Mouse (Mus musculus) midbrain, embryonic 10.5 days (tissue): ENCODE measurements around the gene Hps1. TPM values are rescaled to one million over a fixed set of nuclear protein-coding genes. Genes with fewer than 3 reads are reported as not detected.
"Not testable (repeated sequence)": the region's sequence is repeated elsewhere in the genome, so short reads cannot be mapped to it uniquely, and the experiment has no call there.

ENCODE experiments used
- DNase-seq: peaks from one replicate; pipeline ENCODE4 v3.0.0-alpha.2; 2017; ENCODE audit warnings: low spot score
- H3K27ac ChIP-seq: fragments of 300-500 bp; sonication (generic); replicated peaks from 2 replicates; pipeline ENCODE4 v1.5.1; 2016; ENCODE audit warnings: mild to moderate bottlenecking
- H3K27me3 ChIP-seq: fragments of 300-500 bp; sonication (generic); 2 replicates; pipeline ENCODE4 v1.6.1; 2016; ENCODE audit warnings: low read depth, mild to moderate bottlenecking; ENCODE audit not compliant: poor library complexity, severe bottlenecking
- H3K36me3 ChIP-seq: fragments of 300-500 bp; sonication (generic); 2 replicates; pipeline ENCODE4 v1.6.1; 2016; ENCODE audit warnings: mild to moderate bottlenecking, moderate library complexity
- H3K4me1 ChIP-seq: fragments of 300-500 bp; sonication (generic); 2 replicates; pipeline ENCODE4 v1.6.1; 2016
- H3K4me3 ChIP-seq: fragments of 300-500 bp; sonication (generic); 2 replicates; pipeline ENCODE4 v1.5.1; 2016; ENCODE audit warnings: mild to moderate bottlenecking, moderate library complexity
- H3K9me3 ChIP-seq: fragments of 300-500 bp; sonication (generic); replicated peaks from 2 replicates; pipeline ENCODE4 v1.6.1; 2016; ENCODE audit warnings: mild to moderate bottlenecking
- WGBS: fragments of 180-500 bp; shearing (Covaris S2); methylation state at CpG from one replicate; pipeline ENCODE4 v1.1.7; 2016; 5-methylcytosine and 5-hydroxymethylcytosine counted together
- polyA plus RNA-seq: library from polyadenylated mRNA; unstranded; fragments of >200 nt; fragmentation: Nextera tagmentation; extraction: Ambion mirVana; gene quantifications from 2 replicates; pipeline ENCODE4 v1.2.1, GENCODE M21; 2016

Hps1 gene
- polyA plus RNA-seq, 1 experiment from 2014 or later, result 17.5 TPM

- Histone ChIP-seq H3K27me3 (peaks cover 14% of the 10 kb centered on the region), H3K36me3 (no peaks in the 10 kb centered on the region), H3K4me3 (no peak overlapping the region), H3K9me3 (no peaks in the 10 kb centered on the region), H3K27ac (peak overlapping the region; percentile 69), H3K4me1 (peaks cover 31% of the 10 kb centered on the region)
- 28% methylated on average over 2 of the region's 2 CpGs for WGBS
- DNase-seq, result no peak
These were observed 5.4 kb upstream of the Hps1 start for GRCm38 (mm10) chr19:42785129-42785528.

GRCm38 (mm10) chr19:42780156-42780538, 369 bp upstream of the Hps1 start:
- WGBS, result 54% methylated on average over 7 of the region's 7 CpGs

GRCm38 (mm10) chr19:42777801-42778200, 2.0 kb downstream of the Hps1 start:
- DNase-seq, result no peak
- WGBS, result 83% methylated on average over 5 of the region's 5 CpGs
- no peaks in the 10 kb centered on the region for H3K36me3 ChIP-seq
- H3K4me3 ChIP-seq, result no peak overlapping the region
- H3K27me3 ChIP-seq, result no peaks in the 10 kb centered on the region
- no peaks in the 10 kb centered on the region for H3K9me3 ChIP-seq
- no peak overlapping the region for H3K27ac ChIP-seq
- H3K4me1 ChIP-seq, result peaks cover 15% of the 10 kb centered on the region

More at GRCm38 (mm10) chr19:42780156-42780538, 369 bp upstream of the Hps1 start:
- Histone ChIP-seq H3K27ac (peak overlapping the region; percentile 92), H3K4me3 (peak overlapping the region; percentile 69), H3K4me1 (peaks cover 24% of the 10 kb centered on the region)
- H3K9me3 ChIP-seq, DNase-seq, H3K36me3 ChIP-seq, H3K27me3 ChIP-seq: not testable (repeated sequence)

GRCm38 (mm10) chr19:42776813-42777212, 3.0 kb downstream of the Hps1 start:
- Histone ChIP-seq H3K4me3 (no peak overlapping the region), H3K36me3 (no peaks in the 10 kb centered on the region), H3K27me3 (no peaks in the 10 kb centered on the region), H3K27ac (no peak overlapping the region), H3K4me1 (peaks cover 15% of the 10 kb centered on the region), H3K9me3 (no peaks in the 10 kb centered on the region)
- 95% methylated on average over 1 of the region's 1 CpGs for WGBS
- no peak for DNase-seq

- H3K4me1 ChIP-seq, result peaks cover 8% of the 10 kb centered on the region
- no peaks in the 10 kb centered on the region for H3K27me3 ChIP-seq
- no peak overlapping the region for H3K4me3 ChIP-seq
- H3K27ac ChIP-seq, result no peak overlapping the region
- no peaks in the 10 kb centered on the region for H3K9me3 ChIP-seq
- no peak for DNase-seq
- WGBS, result 82% methylated on average over 23 of the region's 23 CpGs
- H3K36me3 ChIP-seq, result peaks cover 30% of the 10 kb centered on the region
These were observed 9.5 kb downstream of the Hps1 start for GRCm38 (mm10) chr19:42770141-42770872.

- H3K36me3 ChIP-seq, result peaks cover 31% of the 10 kb centered on the region
- WGBS, result 96% methylated on average over 10 of the region's 10 CpGs
- H3K4me3 ChIP-seq, result no peak overlapping the region
- peaks cover 8% of the 10 kb centered on the region for H3K4me1 ChIP-seq
- H3K27ac ChIP-seq, result no peak overlapping the region
- no peak for DNase-seq
- H3K27me3 ChIP-seq, result no peaks in the 10 kb centered on the region
- no peaks in the 10 kb centered on the region for H3K9me3 ChIP-seq
These were observed 10.1 kb downstream of the Hps1 start for GRCm38 (mm10) chr19:42769648-42770047.

- no peaks in the 10 kb centered on the region for H3K9me3 ChIP-seq
These were observed 12.4 kb downstream of the Hps1 start for GRCm38 (mm10) chr19:42767361-42767760.

GRCm38 (mm10) chr19:42764398-42764797, 15.4 kb downstream of the Hps1 start:
- no peak overlapping the region for H3K27ac ChIP-seq
- no peak overlapping the region for H3K4me3 ChIP-seq
- H3K27me3 ChIP-seq, result no peaks in the 10 kb centered on the region
- no peaks in the 10 kb centered on the region for H3K9me3 ChIP-seq
- peaks cover 13% of the 10 kb centered on the region for H3K4me1 ChIP-seq
- WGBS, result 85% methylated on average over 10 of the region's 10 CpGs
- peaks cover 19% of the 10 kb centered on the region for H3K36me3 ChIP-seq
- no peak for DNase-seq

More at GRCm38 (mm10) chr19:42767361-42767760, 12.4 kb downstream of the Hps1 start:
- Histone ChIP-seq H3K36me3 (peaks cover 31% of the 10 kb centered on the region), H3K4me3 (no peak overlapping the region), H3K4me1 (peaks cover 13% of the 10 kb centered on the region), H3K27ac (no peak overlapping the region), H3K27me3 (no peaks in the 10 kb centered on the region)
- DNase-seq, result no peak
- WGBS, result 72% methylated on average over 8 of the region's 8 CpGs

GRCm38 (mm10) chr19:42756671-42757070, 23.1 kb downstream of the Hps1 start:
- WGBS, result 94% methylated on average over 6 of the region's 6 CpGs
- Histone ChIP-seq H3K27ac (no peak overlapping the region), H3K4me1 (peaks cover 29% of the 10 kb centered on the region), H3K4me3 (no peak overlapping the region), H3K27me3 (peaks cover 10% of the 10 kb centered on the region), H3K9me3 (no peaks in the 10 kb centered on the region), H3K36me3 (0 out of 2 replicates have a peak, but pooled peaks cover 3% of the 10 kb centered on the region)
- DNase-seq, result no peak

- Histone ChIP-seq H3K36me3 (no peaks in the 10 kb centered on the region), H3K27me3 (peaks cover 14% of the 10 kb centered on the region), H3K27ac (peak overlapping the region; percentile 28; the same call in 1 of the 2 replicates), H3K4me1 (peaks cover 42% of the 10 kb centered on the region), H3K4me3 (no peak overlapping the region), H3K9me3 (no peaks in the 10 kb centered on the region)
- DNase-seq, result no peak
- 84% methylated on average over 15 of the region's 15 CpGs for WGBS
These were observed 24.5 kb downstream of the Hps1 start for GRCm38 (mm10) chr19:42755148-42755870.

- Histone ChIP-seq H3K27me3 (peaks cover 18% of the 10 kb centered on the region), H3K27ac (peak overlapping the region; percentile 84), H3K9me3 (no peaks in the 10 kb centered on the region), H3K36me3 (no peaks in the 10 kb centered on the region), H3K4me3 (peak overlapping the region; percentile 54), H3K4me1 (peaks cover 62% of the 10 kb centered on the region)
- WGBS, result 46% methylated on average over 11 of the region's 11 CpGs
- DNase-seq, result no peak
These were observed 26.4 kb downstream of the Hps1 start for GRCm38 (mm10) chr19:42753141-42753917.

GRCm38 (mm10) chr19:42752363-42752931, 27.3 kb downstream of the Hps1 start, which contains the start of gene Pyroxd2:
Gene Pyroxd2 (minus strand): TSS chr19:42752775.
- Histone ChIP-seq H3K27ac (peak within 1 kb of the TSS; percentile 84), H3K4me1 (peaks cover 63% of the 10 kb centered on the region), H3K4me3 (peak within 1 kb of the TSS; percentile 54), H3K36me3 (no peaks in the 10 kb centered on the region), H3K27me3 (peaks cover 20% of the 10 kb centered on the region), H3K9me3 (no peaks in the 10 kb centered on the region)
- DNase-seq, result peak; percentile 76
- WGBS, result 8% methylated on average over 22 of the region's 22 CpGs
